Mouse (Mus musculus) c-Kit-negative CD71-positive TER-119-positive erythroid progenitor cells, embryonic 14.5 days (primary cell): ENCODE measurements around the gene Apoa1.

Experiments used
- DNase-seq: peaks from one replicate; pipeline ENCODE4 v3.0.0-alpha.2; 2013; ENCODE audit warnings: low read depth, low spot score

Gene Apoa1

GRCm38 (mm10) chr9:46256658-46257385 lies 28.4 kb downstream of the Apoa1 start:
- no peak for DNase-seq

GRCm38 (mm10) chr9:46257546-46257945 lies 29.2 kb downstream of the Apoa1 start:
- DNase-seq: no peak

GRCm38 (mm10) chr9:46259111-46259510 lies 30.7 kb downstream of the Apoa1 start:
- no peak for DNase-seq

GRCm38 (mm10) chr9:46261131-46261530 lies 32.8 kb downstream of the Apoa1 start:
- DNase-seq: no peak

- no peak for DNase-seq
These were observed 40.0 kb downstream of the Apoa1 start, which contains the start of gene Apoa5 for GRCm38 (mm10) chr9:46268343-46268873. Gene Apoa5, plus strand, starts transcription at chr9:46268633.

GRCm38 (mm10) chr9:46269125-46269524 lies 40.7 kb downstream of the Apoa1 start:
- no peak for DNase-seq

- DNase-seq: no peak
These were observed 42.4 kb downstream of the Apoa1 start for GRCm38 (mm10) chr9:46270782-46271181.

- no peak for DNase-seq
These were observed 43.7 kb downstream of the Apoa1 start for GRCm38 (mm10) chr9:46272070-46272469.

- peak; percentile 64 for DNase-seq
These were observed 44.5 kb downstream of the Apoa1 start, which contains the start of gene Zpr1 for GRCm38 (mm10) chr9:46272677-46273454. Gene Zpr1, plus strand, starts transcription at chr9:46273064.

GRCm38 (mm10) chr9:46274494-46274893 lies 46.1 kb downstream of the Apoa1 start:
- DNase-seq: no peak
